Mouse (Mus musculus) myocyte (in vitro differentiated cells): ENCODE measurements at regions not wholly inside any gene's neighbourhood (a gene's known extent, or its start where the extent isn't known, plus 50 kb on each side); places are given as distances from the start of the nearest gene placed in this dataset.

Experiments
- MAX ChIP-seq: IDR thresholded peaks from one replicate; pipeline ENCODE4 v1.6.1; 2011; ENCODE audit warnings: low read depth, mild to moderate bottlenecking, control low read depth
- MYOD1 ChIP-seq, 3 experiments: IDR thresholded peaks; one replicate each; pipeline ENCODE4 v1.6.1; 2011; ENCODE audit warnings: control low read depth in 2 of 3, low read depth in 2 of 3, mild to moderate bottlenecking in 2 of 3, moderate library complexity in 1 of 3; ENCODE audit not compliant: insufficient read length in 2 of 3, control insufficient read depth in 1 of 3
- POLR2A ChIP-seq: IDR thresholded peaks from one replicate; pipeline ENCODE4 v1.6.1; 2011; ENCODE audit warnings: low read depth, mild to moderate bottlenecking, control low read depth, moderate library complexity; ENCODE audit not compliant: insufficient read length
- POLR2AphosphoS2 ChIP-seq: IDR thresholded peaks from one replicate; pipeline ENCODE4 v1.6.1; 2011; ENCODE audit warnings: low read depth, control low read depth; ENCODE audit not compliant: insufficient read length
- SRF ChIP-seq: IDR thresholded peaks from one replicate; pipeline ENCODE4 v1.6.1; 2011; ENCODE audit warnings: low read depth; ENCODE audit not compliant: control insufficient read depth, insufficient read length
- TCF12 ChIP-seq: IDR thresholded peaks from one replicate; pipeline ENCODE4 v1.6.1; 2011; ENCODE audit warnings: mild to moderate bottlenecking, control low read depth; ENCODE audit not compliant: poor library complexity, insufficient read depth, severe bottlenecking

- TF ChIP-seq MAX = no peak
- TF ChIP-seq TCF12 = no peak
- no peak for TF ChIP-seq POLR2AphosphoS2
- no peak for TF ChIP-seq SRF
- no peak for TF ChIP-seq POLR2A
- no peak for TF ChIP-seq MYOD1 (IDR thresholded peaks at IDR 0.05; ENCODE audit: control insufficient read depth in 1 of 3, insufficient read length in 2 of 3, low read depth in 2 of 3)
Measured at GRCm38 (mm10) chr4:4944498-4944897, 151.3 kb upstream of the Impad1 start.
